Mouse (Mus musculus) heart, adult 2 months (tissue): ENCODE measurements around the gene Fanci.

Experiments used
- CTCF ChIP-seq: fragments of 200-600 bp; IDR thresholded peaks from 2 replicates; pipeline ENCODE4 v1.8.1; 2022; ENCODE audit warnings: antibody characterized with exemption, mild to moderate bottlenecking, moderate library complexity
- POLR2A ChIP-seq: fragments of 200-500 bp; IDR thresholded peaks from 2 replicates; pipeline ENCODE4 v1.6.1; 2011; ENCODE audit warnings: mild to moderate bottlenecking, low read depth, low read length, control low read depth; ENCODE audit not compliant: insufficient read depth

DNA sequence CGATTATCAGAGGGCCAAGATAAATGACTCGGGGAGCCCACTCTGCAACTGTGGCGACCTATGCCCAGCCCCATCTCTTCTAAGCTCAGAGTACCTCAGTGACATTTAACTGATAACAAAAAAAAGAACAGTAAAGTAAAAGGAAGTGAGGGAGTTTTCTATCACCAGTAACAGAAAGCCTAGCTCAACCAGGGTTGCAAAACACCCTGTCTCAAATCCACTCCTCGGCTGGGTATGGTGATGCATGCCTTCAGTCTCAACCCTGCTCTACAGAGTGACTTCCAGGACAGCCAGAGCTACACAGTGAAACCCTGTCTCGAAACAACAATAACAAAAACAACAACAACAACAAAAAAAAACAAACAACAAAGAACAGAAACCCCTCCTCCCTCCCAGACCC, 78.0 kb downstream of the Fanci start:
- no peak for TF ChIP-seq CTCF
- TF ChIP-seq POLR2A, result no peak
